Mouse (Mus musculus) bone marrow, adult 2 months (tissue): ENCODE data around the gene Thg1l. TPM values are rescaled to one million over a fixed set of nuclear protein-coding genes. Genes with fewer than 3 reads are reported as not detected.

Source experiments
- H3K27ac ChIP-seq: fragments of 200-500 bp; 2 replicates; pipeline ENCODE4 v1.5.1; 2012; ENCODE audit warnings: low read depth, mild to moderate bottlenecking, control low read depth, inconsistent platforms, low read length; ENCODE audit not compliant: control insufficient read depth, poor library complexity, insufficient read depth
- H3K4me1 ChIP-seq: fragments of 200-500 bp; 2 replicates; pipeline ENCODE4 v1.6.1; 2011; ENCODE audit warnings: low read length; ENCODE audit not compliant: control insufficient read depth, insufficient read depth
- H3K4me3 ChIP-seq: fragments of 200-500 bp; replicated peaks from 2 replicates; pipeline ENCODE3; 2011; ENCODE audit warnings: mild to moderate bottlenecking, low read depth, low read length, control low read depth; ENCODE audit not compliant: control insufficient read depth
- CTCF ChIP-seq: fragments of 200-500 bp; IDR thresholded peaks from 2 replicates; pipeline ENCODE4 v1.5.1; 2011; ENCODE audit warnings: low read length, control low read depth; ENCODE audit not compliant: control insufficient read depth, insufficient read depth
- POLR2A ChIP-seq: fragments of 200-500 bp; IDR thresholded peaks from 2 replicates; pipeline ENCODE4 v1.6.1; 2011; ENCODE audit warnings: low read depth, mild to moderate bottlenecking, control low read depth, low read length, borderline replicate concordance; ENCODE audit not compliant: control insufficient read depth
- WGBS: fragments of 180-500 bp; shearing (Covaris S2); methylation state at CpG from one replicate; pipeline ENCODE4 v1.1.7; 2018; 5-methylcytosine and 5-hydroxymethylcytosine counted together
- polyA plus RNA-seq: library from polyadenylated mRNA; stranded (reverse); fragments of >200 nt; gene quantifications from 2 replicates; pipeline ENCODE4 v1.2.4, GENCODE M21; 2011; ENCODE audit warnings: low replicate concordance; ENCODE audit not compliant: missing spikeins, insufficient read depth, insufficient read length

Gene Thg1l
- polyA plus RNA-seq, 1 experiment, result 67.4 TPM

- TF ChIP-seq POLR2A (no peak), CTCF (no peak)
- no peak overlapping the region for H3K4me3 ChIP-seq
- 62% methylated on average over 10 of the region's 10 CpGs for WGBS
- H3K4me1 ChIP-seq, result no peaks in the 10 kb centered on the region
- no peak overlapping the region for H3K27ac ChIP-seq
These were observed 33.8 kb downstream of the Thg1l start for GRCm38 (mm10) chr11:45921480-45921898.

- no peaks in the 10 kb centered on the region for H3K4me1 ChIP-seq
- 76% methylated on average over 8 of the region's 8 CpGs for WGBS
- TF ChIP-seq CTCF (no peak), POLR2A (no peak)
- no peak overlapping the region for H3K27ac ChIP-seq
- H3K4me3 ChIP-seq, result no peak overlapping the region
These were observed 34.3 kb downstream of the Thg1l start for GRCm38 (mm10) chr11:45921026-45921425.

- Histone ChIP-seq H3K27ac (no peak overlapping the region), H3K4me3 (no peak overlapping the region), H3K4me1 (no peaks in the 10 kb centered on the region)
- 84% methylated on average over 4 of the region's 4 CpGs for WGBS
- no peak for TF ChIP-seq CTCF
- no peak for TF ChIP-seq POLR2A
These were observed 36.5 kb downstream of the Thg1l start for GRCm38 (mm10) chr11:45918836-45919235.

GRCm38 (mm10) chr11:45918018-45918417, 37.3 kb downstream of the Thg1l start:
- Histone ChIP-seq H3K4me3 (no peak overlapping the region), H3K4me1 (no peaks in the 10 kb centered on the region), H3K27ac (no peak overlapping the region)
- WGBS, result 86% methylated on average over 6 of the region's 6 CpGs
- TF ChIP-seq POLR2A (no peak), CTCF (no peak)

- 84% methylated on average over 10 of the region's 10 CpGs for WGBS
- H3K27ac ChIP-seq, result no peak overlapping the region
These were observed 39.1 kb downstream of the Thg1l start for GRCm38 (mm10) chr11:45916196-45916595.

GRCm38 (mm10) chr11:45910701-45911100, 44.6 kb downstream of the Thg1l start:
- Histone ChIP-seq H3K27ac (no peak overlapping the region), H3K4me1 (no peaks in the 10 kb centered on the region), H3K4me3 (no peak overlapping the region)
- 93% methylated on average over 5 of the region's 5 CpGs for whole genome bisulfite sequencing
- no peak for TF ChIP-seq CTCF
- no peak for TF ChIP-seq POLR2A

More at GRCm38 (mm10) chr11:45916196-45916595, 39.1 kb downstream of the Thg1l start:
- H3K4me3 ChIP-seq, result no peak overlapping the region
- no peaks in the 10 kb centered on the region for H3K4me1 ChIP-seq
- TF ChIP-seq POLR2A (no peak), CTCF (no peak)

- Histone ChIP-seq H3K4me3 (no peak overlapping the region), H3K4me1 (no peaks in the 10 kb centered on the region), H3K27ac (no peak overlapping the region)
- WGBS, result 94% methylated on average over 7 of the region's 7 CpGs
- no peak for TF ChIP-seq CTCF
- no peak for TF ChIP-seq POLR2A
These were observed 46.4 kb downstream of the Thg1l start for GRCm38 (mm10) chr11:45908894-45909293.

GRCm38 (mm10) chr11:45908070-45908469, 47.2 kb downstream of the Thg1l start:
- WGBS, result 92% methylated on average over 7 of the region's 7 CpGs
- no peak for TF ChIP-seq CTCF
- TF ChIP-seq POLR2A, result no peak
- Histone ChIP-seq H3K27ac (no peak overlapping the region), H3K4me3 (no peak overlapping the region), H3K4me1 (no peaks in the 10 kb centered on the region)

- no peak overlapping the region for H3K27ac ChIP-seq
- TF ChIP-seq POLR2A (no peak), CTCF (no peak)
- WGBS, result 78% methylated on average over 5 of the region's 5 CpGs
- no peaks in the 10 kb centered on the region for H3K4me1 ChIP-seq
- no peak overlapping the region for H3K4me3 ChIP-seq
These were observed 48.0 kb downstream of the Thg1l start for GRCm38 (mm10) chr11:45907301-45907700.
